Mouse (Mus musculus) left cerebral cortex, postnatal 10 days (tissue): ENCODE data around the gene Sbf2. TPM values are rescaled to one million over a fixed set of nuclear protein-coding genes. Genes with fewer than 3 reads are reported as not detected.

Experiments used
- DNase-seq, 2 experiments: peaks; one replicate each; pipeline ENCODE4 v3.0.0; 2021 to 2022; ENCODE audit warnings: low spot score in 2 of 2, mixed read lengths in 1 of 2; ENCODE audit errors: extremely low spot score in 1 of 2
- intact Hi-C: fragments of 180-260 bp; cut with DNase I; formaldehyde crosslinking; loops from one replicate; pipeline ENCODE4 v1.15.1; 2025
- total RNA-seq, 2 experiments: library from RNA; stranded (reverse); gene quantifications; 2 replicates each; pipeline ENCODE4 v1.2.3; 2021

Sbf2 gene
- total RNA-seq, 2 experiments from 2014 or later, result 78.8 to 81.4 TPM

GRCm38 (mm10) chr7:110362005-110362404 is 252.7 kb downstream of the Sbf2 start:
- DNase-seq, result no peak
- intact Hi-C loops, result no loop called here

- no peak for DNase-seq
- intact Hi-C loops, result no loop called here
These were observed 253.2 kb downstream of the Sbf2 start for GRCm38 (mm10) chr7:110361516-110361915.

GRCm38 (mm10) chr7:110359391-110359790 is 255.3 kb downstream of the Sbf2 start:
- intact Hi-C loops, result no loop called here
- DNase-seq, result no peak

- no peak for DNase-seq
- intact Hi-C loops, result no loop called here
These were observed 260.8 kb downstream of the Sbf2 start for GRCm38 (mm10) chr7:110353971-110354370.

- peak in 1 of 2 experiments; percentile 27 for DNase-seq
These were observed 267.5 kb downstream of the Sbf2 start for GRCm38 (mm10) chr7:110347250-110347649.

GRCm38 (mm10) chr7:110337601-110338000 is 277.1 kb downstream of the Sbf2 start:
- intact Hi-C loops, result no loop called here
- DNase-seq, result no peak

More at GRCm38 (mm10) chr7:110347250-110347649, 267.5 kb downstream of the Sbf2 start:
- intact Hi-C loops, result no loop called here

- no peak for DNase-seq
- intact Hi-C loops, result no loop called here
These were observed 289.2 kb downstream of the Sbf2 start for GRCm38 (mm10) chr7:110325381-110326110.

- DNase-seq, result no peak
- intact Hi-C loops, result no loop called here
These were observed 289.9 kb downstream of the Sbf2 start for GRCm38 (mm10) chr7:110324852-110325251.

GRCm38 (mm10) chr7:110321106-110321505 is 293.6 kb downstream of the Sbf2 start:
- no peak for DNase-seq
- intact Hi-C loops, result no loop called here

GRCm38 (mm10) chr7:110318971-110319519 is 295.7 kb downstream of the Sbf2 start:
- intact Hi-C loops, result no loop called here
- no peak for DNase-seq

GRCm38 (mm10) chr7:110317412-110317811 is 297.3 kb downstream of the Sbf2 start:
- DNase-seq, result no peak
- intact Hi-C loops, result no loop called here

- intact Hi-C loops, result no loop called here
- no peak for DNase-seq
These were observed 299.4 kb downstream of the Sbf2 start for GRCm38 (mm10) chr7:110315352-110315751.

- DNase-seq, result no peak
- intact Hi-C loops, result no loop called here
These were observed 300.3 kb downstream of the Sbf2 start for GRCm38 (mm10) chr7:110314401-110314890.

GRCm38 (mm10) chr7:110313392-110314055 is 301.2 kb downstream of the Sbf2 start:
- DNase-seq, result peak in 1 of 2 experiments; percentile 19

GRCm38 (mm10) chr7:110309246-110309645 is 305.5 kb downstream of the Sbf2 start:
- intact Hi-C loops, result no loop called here
- DNase-seq, result no peak

More at GRCm38 (mm10) chr7:110313392-110314055, 301.2 kb downstream of the Sbf2 start:
- intact Hi-C loops, result no loop called here

GRCm38 (mm10) chr7:110307741-110308140 is 307.0 kb downstream of the Sbf2 start:
- DNase-seq, result no peak
- intact Hi-C loops, result no loop called here

- DNase-seq, result no peak
- intact Hi-C loops, result no loop called here
These were observed 308.4 kb downstream of the Sbf2 start for GRCm38 (mm10) chr7:110306281-110306680.

- intact Hi-C loops, result no loop called here
- peak in 1 of 2 experiments; percentile 10 for DNase-seq
These were observed 309.2 kb downstream of the Sbf2 start for GRCm38 (mm10) chr7:110305486-110305885.

GRCm38 (mm10) chr7:110302886-110303285 is 311.8 kb downstream of the Sbf2 start:
- intact Hi-C loops, result no loop called here
- DNase-seq, result no peak
